Mouse (Mus musculus) limb, embryonic 13.5 days (tissue): Measurements from ENCODE around the gene Ndp. TPM values are rescaled to one million over a fixed set of nuclear protein-coding genes. Genes with fewer than 3 reads are reported as not detected.

Source experiments
- ATAC-seq: fragments of 200-750 bp; cut with Nextera tagmentation; 2 replicates; pipeline ENCODE4 v1.8.0; 2017; ENCODE audit warnings: low read depth, moderate number of reproducible peaks, moderate TSS enrichment; ENCODE audit not compliant: low FRiP score
- H3K27ac ChIP-seq: fragments of 300-500 bp; sonication (generic); 2 replicates; pipeline ENCODE4 v1.5.1; 2015; ENCODE audit warnings: inconsistent platforms, mild to moderate bottlenecking, moderate library complexity
- H3K27me3 ChIP-seq: fragments of 300-500 bp; sonication (generic); 2 replicates; pipeline ENCODE4 v1.6.1; 2015; ENCODE audit warnings: mild to moderate bottlenecking, inconsistent platforms
- H3K36me3 ChIP-seq: fragments of 300-500 bp; sonication (generic); 2 replicates; pipeline ENCODE4 v1.6.1; 2015; ENCODE audit warnings: inconsistent platforms, mild to moderate bottlenecking, moderate library complexity
- H3K4me1 ChIP-seq: fragments of 300-500 bp; sonication (generic); 2 replicates; pipeline ENCODE4 v1.6.1; 2015; ENCODE audit warnings: inconsistent platforms
- H3K4me2 ChIP-seq: fragments of 300-500 bp; sonication (generic); replicated peaks from 2 replicates; pipeline ENCODE4 v1.6.1; 2015; ENCODE audit warnings: inconsistent platforms, mild to moderate bottlenecking, moderate library complexity
- H3K4me3 ChIP-seq: fragments of 300-500 bp; sonication (generic); 2 replicates; pipeline ENCODE4 v1.5.1; 2015; ENCODE audit warnings: moderate library complexity, mild to moderate bottlenecking, inconsistent platforms
- H3K9ac ChIP-seq: fragments of 300-500 bp; sonication (generic); 2 replicates; pipeline ENCODE4 v1.6.1; 2015; ENCODE audit warnings: mild to moderate bottlenecking, inconsistent platforms
- H3K9me3 ChIP-seq: fragments of 300-500 bp; sonication (generic); 2 replicates; pipeline ENCODE4 v1.6.1; 2016; ENCODE audit warnings: inconsistent platforms
- WGBS: fragments of 180-500 bp; shearing (Covaris S2); methylation state at CpG from one replicate; pipeline ENCODE4 v1.1.7; 2015; 5-methylcytosine and 5-hydroxymethylcytosine counted together
- polyA plus RNA-seq: library from polyadenylated mRNA; unstranded; fragments of >200 nt; fragmentation: Nextera tagmentation; extraction: Ambion mirVana; gene quantifications from 2 replicates; pipeline ENCODE4 v1.2.1, GENCODE M21; 2015

Gene Ndp
- polyA plus RNA-seq, 1 experiment from 2014 or later, result 2.8 TPM

DNA sequence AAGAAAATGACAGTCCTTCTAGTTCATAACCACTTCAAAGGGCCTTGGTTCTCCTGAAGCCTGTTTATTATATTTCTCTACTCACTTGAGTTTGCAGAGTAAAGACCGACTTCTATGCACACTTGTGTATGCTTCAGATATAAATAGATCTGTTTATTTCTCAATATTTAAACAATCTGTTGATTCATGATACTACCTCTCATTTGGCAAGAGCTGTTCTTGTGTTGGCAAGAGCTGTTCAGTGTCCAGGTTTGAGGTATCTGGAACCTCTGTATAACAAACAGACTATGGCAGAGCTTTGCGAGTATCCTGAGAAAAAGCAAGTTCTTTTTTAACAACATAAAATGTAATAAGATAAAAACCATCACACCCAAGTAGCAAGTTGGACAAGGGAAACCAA lies 65.5 kb downstream of the Ndp start:
- no peaks in the 10 kb centered on the region for H3K36me3 ChIP-seq
- H3K9me3 ChIP-seq, result no peaks in the 10 kb centered on the region
- WGBS, result 89% methylated on average over 2 of the region's 2 CpGs
- ATAC-seq, result no peak
- no peak overlapping the region for H3K4me3 ChIP-seq
- no peaks in the 10 kb centered on the region for H3K27me3 ChIP-seq
- H3K4me1 ChIP-seq, result no peaks in the 10 kb centered on the region
- H3K27ac ChIP-seq, result no peak overlapping the region
- no peak overlapping the region for H3K4me2 ChIP-seq
- no peak overlapping the region for H3K9ac ChIP-seq

DNA sequence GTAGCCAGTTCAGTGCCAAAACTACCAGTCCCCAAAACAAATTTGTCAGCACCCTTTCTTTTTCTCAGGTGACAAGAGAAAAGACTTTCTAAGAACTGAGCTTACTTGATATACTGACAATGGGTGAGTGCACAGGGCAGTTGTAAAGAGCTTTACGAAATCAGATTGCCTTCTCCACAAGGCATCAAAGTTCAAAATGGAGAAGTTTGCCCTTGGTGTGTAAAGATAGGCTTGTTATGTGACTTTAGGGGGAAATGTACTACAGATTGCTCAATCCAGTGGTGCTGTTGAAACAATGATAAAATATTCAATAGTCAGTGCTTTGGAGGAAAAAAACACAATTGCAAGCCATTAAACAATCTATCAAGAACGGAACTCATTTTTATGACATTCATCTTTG lies 70.1 kb downstream of the Ndp start:
- H3K9ac ChIP-seq, result no peak overlapping the region
- ATAC-seq, result no peak

DNA sequence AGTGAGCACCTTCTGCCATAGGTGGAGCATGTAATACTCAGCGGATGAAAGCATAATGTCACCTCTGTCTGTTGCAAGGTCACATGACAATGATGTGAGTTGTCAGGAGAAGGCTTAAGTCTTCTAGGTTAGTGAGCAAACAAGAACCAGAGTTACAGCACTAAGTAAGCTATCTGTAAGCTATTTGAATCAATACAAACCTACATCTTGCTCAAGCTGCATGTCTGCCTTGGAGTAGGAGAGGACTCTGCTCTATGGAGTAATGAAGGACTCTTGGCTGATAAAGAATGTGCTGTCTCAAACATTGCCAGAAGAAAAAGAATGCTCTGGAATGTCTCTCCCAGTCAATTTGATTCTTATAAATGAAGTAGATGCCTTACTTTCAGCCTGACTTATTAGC lies 74.3 kb downstream of the Ndp start:
- 83% methylated on average over 1 of the region's 1 CpGs for WGBS
- H3K9ac ChIP-seq, result no peak overlapping the region
- no peak overlapping the region for H3K4me2 ChIP-seq
- no peaks in the 10 kb centered on the region for H3K36me3 ChIP-seq
- H3K4me3 ChIP-seq, result no peak overlapping the region
- H3K4me1 ChIP-seq, result no peaks in the 10 kb centered on the region
- H3K9me3 ChIP-seq, result no peaks in the 10 kb centered on the region
- no peak overlapping the region for H3K27ac ChIP-seq
- no peaks in the 10 kb centered on the region for H3K27me3 ChIP-seq
- ATAC-seq, result no peak

More for the DNA sequence above, 70.1 kb downstream of the Ndp start:
- H3K27ac ChIP-seq, result no peak overlapping the region
- no peak overlapping the region for H3K4me2 ChIP-seq
- H3K4me3 ChIP-seq, result no peak overlapping the region
- H3K9me3 ChIP-seq, result no peaks in the 10 kb centered on the region
- WGBS, result 80% methylated on average over 2 of the region's 2 CpGs
- H3K36me3 ChIP-seq, result no peaks in the 10 kb centered on the region
- H3K27me3 ChIP-seq, result no peaks in the 10 kb centered on the region
- H3K4me1 ChIP-seq, result no peaks in the 10 kb centered on the region

DNA sequence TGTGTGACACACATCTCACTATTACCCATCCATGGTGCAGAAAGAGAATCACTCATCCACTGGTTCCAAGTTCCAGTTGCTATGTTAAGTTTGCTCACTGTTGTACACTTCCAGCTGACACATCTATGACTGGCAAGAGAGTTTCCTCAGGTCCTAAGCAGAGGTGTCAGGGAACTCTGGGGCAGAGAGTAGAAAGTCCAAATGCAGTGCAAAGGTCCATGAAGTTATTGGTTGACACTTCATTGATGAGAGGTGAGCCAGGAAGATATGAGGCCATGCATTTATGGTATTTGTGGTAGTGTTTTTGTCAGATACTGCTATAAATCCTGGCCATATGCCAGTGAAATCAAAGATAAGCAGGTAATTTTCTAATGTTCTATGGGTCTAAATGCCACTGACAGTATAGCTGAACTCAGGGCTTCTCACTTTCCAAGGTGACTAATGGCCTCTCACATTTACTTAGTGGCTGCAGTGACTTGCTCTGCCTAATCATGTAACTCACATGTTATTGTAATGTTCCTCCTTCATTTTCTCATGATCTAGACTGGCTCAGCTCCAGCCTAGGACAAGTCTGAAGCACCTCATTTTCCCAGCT lies 75.0 kb downstream of the Ndp start:
- Histone ChIP-seq H3K9ac (no peak overlapping the region), H3K36me3 (no peaks in the 10 kb centered on the region), H3K4me1 (no peaks in the 10 kb centered on the region), H3K4me3 (no peak overlapping the region), H3K9me3 (no peaks in the 10 kb centered on the region), H3K27me3 (no peaks in the 10 kb centered on the region), H3K27ac (no peak overlapping the region), H3K4me2 (no peak overlapping the region)
- no peak for ATAC-seq

Other genes with a start within 250 kb of the Ndp start
- 7.3 and 8.3 TPM in 2 replicates for gene Maob, start 94.4 kb downstream of the Ndp start, polyA plus RNA-seq